Mouse (Mus musculus): ENCODE results near the gene Arhgap27.
"Not testable (repeated sequence)": the region's sequence is repeated elsewhere in the genome, so short reads cannot be mapped to it uniquely, and the experiment has no call there.

The Arhgap27 gene

DNA sequence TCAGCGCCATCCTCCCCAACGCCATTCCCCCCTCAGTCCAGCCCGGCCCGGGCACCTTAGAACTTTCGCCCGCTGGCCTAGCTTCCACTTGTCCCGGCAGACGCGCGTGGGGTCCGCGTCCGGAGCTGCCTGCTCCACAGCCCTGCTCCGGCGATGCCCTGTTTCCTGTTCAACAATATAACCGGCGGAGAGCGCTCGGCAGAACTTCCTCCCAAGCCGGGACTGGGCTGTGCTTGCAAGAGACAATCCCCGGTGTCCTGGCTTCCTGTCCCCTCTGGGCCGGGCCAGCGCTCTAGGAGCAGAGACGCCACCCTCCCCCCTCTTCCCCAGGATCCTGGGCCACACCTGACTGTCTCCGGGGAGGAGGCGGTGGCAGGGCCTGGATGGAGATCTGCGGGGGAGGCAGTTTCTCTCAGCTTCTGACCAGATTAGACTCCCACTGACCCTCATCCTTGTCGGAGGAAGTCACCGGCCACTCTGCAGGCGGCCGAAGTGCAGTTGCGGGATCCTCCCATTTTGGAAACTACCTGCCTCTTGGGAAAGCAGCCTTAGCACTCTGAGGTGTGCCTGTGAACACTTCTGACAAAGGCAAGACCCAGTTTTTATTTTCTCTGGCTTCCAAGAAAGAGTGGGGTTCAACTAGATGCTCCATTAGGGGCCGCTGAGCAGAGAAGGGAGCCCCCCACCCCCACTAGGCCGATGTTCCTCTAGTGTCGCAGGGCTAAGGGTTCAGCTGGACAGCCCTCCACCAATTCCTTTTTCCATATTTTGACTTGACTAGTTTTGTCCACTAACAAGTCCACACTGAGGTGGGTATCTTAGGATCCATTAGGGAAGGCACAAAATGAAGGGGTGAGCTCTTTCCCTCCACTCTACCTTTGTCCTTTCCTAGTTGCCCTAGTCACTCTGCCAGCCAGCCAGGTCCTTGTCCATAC is at the start of gene Arhgap27:
Arhgap27 (minus strand) TSS at position 479 of the 935 bp plus-strand sequence.
- DNase-seq, result peak; percentile 81 to 88

DNA sequence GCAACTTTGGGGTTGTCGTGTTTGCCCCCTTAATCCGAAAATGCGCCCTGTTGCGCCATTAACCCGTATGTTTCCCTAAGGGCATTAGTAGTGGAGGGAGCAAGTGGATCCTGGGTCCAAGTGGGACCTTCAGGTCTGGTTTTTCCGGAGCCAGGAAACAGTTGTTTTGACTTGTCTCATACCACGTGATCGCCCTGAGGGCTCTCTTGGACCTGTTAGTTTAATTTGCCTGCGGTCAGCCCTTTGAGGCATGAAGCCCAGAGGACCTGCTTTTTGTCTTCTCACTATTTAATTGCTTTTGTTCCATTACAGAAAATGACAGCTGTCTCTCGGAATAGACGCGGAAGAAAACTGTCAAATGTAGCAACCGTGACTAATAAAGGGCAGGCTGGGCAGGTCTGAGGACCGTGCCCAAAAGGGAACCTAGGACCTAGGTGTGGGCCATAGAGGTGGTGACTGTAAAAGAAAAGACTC is 49.5 kb upstream of the Arhgap27 start:
- no peak for DNase-seq

DNA sequence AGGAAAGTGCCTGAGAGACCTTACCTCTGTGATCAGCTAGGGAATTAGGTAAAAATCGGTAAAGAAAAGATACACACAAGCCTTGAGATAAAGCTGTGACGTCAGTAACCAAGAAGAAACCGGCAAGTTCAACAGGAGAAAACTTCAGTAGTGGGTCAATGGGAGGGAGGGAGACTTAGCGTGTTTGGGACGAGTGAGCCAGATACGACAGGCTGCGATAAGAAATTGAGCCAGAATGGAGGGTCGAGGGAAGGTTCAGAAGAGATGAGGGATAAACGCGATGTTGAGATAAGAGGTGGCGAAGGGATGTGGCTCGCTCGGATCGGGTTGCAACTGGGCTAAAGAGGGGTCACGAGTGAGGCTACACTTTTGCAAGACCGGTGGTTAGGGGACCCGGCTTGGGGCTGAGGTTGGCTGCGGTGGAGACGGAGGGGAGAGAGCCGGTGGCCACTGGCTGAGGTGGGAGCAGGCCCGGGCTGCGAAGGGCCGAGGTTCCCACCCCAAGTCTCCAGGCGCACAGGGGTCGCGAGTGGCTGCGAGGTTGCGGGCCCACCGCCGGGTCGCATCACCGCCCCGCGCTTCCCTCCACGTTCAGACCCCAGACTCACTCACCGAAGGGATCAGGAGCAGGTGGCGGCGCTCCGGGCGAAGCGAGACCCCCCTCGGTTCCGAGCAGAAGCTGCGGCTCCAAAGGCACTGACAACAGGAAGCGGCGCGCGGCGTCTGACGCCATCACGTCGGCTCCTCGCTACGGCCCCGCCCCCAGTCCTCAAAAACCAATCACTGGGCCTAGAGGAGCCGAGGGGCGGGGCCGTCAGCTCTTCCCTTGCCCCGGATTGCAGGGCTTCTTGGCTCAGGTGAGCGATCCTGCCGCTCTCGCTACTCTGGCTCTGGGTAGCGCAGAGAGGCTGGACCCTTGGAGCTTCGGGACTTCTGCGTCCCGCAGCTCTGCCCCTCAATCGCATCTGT is 48.8 kb upstream of the Arhgap27 start, which contains the start of gene Plekhm1:
Plekhm1 (minus strand) TSS at position 707 of the 969 bp plus-strand sequence.
- DNase-seq, result peak; percentile 98

DNA sequence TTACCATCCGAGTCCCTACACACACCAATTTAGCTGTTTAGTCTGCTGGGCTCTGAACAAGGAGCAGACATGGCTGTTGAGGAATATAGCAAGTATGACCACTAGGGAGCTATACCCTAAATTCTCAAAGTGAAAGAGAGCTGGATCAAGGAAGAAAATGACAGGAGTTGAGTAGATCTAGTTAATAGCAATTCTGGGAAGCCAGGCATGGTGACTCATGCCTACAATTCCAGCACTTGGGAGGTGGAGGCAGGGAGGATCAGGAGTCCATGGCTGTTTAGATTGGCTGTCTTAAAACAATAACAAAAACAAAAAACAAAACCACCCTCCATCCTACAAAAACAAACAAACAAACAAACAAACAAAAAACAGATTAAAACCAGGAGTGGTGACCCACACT is 47.8 kb upstream of the Arhgap27 start:
- no peak for DNase-seq

DNA sequence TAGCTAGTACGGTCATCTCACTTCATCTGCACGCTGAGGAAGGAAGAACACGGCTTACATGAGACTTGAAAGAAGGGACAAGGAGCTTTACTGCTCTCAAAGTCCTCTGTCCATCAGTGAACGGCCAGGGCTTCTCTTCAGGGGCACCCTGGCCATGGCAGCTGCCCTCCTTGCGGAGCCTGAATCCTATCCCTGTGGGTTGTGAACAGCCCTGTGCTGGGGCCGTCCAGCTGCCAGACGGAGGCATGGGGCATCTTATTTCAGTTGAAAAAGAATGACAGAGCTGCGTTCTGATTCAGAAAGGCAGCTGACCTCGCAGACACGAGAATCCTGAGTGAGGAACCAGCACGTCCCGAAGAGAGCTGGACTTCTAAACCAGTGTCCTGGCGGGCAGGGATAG is 45.4 kb upstream of the Arhgap27 start:
- no peak for DNase-seq

DNA sequence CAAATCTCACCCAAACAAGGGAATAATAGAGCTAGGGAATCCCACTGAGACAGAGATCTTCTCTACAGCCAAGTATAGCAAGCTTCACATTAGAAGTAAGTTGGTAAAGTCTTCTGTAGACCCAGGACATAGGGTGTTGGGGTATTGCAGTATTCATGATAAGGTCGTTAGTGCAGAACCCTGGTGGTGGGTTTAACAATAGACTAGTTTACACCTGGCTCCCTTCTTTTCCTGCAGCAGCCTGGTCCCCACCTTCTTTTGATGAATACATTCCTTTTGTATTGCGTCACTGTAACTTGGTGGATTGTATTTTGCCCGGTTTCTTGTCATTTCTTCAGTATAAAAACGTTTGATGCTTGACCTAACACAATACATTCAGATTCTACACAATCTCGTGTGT is 43.6 kb upstream of the Arhgap27 start:
- not testable (repeated sequence) for DNase-seq

DNA sequence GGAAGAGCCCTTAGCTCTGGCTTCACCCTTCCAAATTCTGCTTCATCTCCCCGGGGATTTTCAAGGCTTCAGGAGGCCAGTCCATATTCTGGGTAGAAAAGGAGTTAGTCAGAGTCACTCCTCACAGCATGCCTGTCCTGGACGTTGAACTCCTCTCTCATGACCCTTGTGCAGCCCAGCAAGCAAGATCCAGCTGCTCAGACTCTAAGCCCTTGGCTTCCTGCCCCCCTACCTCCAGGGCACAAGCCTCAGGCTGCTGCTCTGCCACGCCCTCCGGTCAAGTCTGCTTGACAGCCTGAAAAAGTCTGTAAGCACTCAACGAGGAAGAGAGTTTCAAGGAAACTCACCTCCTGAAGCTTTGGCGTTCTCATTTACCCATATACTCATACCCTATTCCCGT is 43.1 kb upstream of the Arhgap27 start:
- peak; percentile 50 to 74 for DNase-seq

DNA sequence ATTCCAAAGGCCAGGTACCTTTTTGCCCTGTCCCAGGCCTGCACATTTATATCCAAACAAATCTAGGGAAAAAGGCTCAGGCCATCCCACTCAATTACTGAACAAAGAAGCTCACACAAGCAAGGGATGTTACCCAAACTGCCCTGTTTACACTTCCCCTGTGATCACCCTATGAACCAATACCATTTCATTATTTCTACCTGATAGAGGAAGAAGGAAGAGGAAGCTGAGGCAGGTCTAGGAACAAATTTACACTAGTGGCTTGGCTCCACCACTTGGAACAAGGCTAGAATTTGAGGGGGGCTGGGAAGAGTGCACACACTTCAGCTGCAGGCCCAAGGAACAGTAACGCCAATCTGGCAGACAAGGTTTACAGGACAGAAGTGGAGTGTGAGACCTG is 42.3 kb upstream of the Arhgap27 start:
- DNase-seq, result no peak

DNA sequence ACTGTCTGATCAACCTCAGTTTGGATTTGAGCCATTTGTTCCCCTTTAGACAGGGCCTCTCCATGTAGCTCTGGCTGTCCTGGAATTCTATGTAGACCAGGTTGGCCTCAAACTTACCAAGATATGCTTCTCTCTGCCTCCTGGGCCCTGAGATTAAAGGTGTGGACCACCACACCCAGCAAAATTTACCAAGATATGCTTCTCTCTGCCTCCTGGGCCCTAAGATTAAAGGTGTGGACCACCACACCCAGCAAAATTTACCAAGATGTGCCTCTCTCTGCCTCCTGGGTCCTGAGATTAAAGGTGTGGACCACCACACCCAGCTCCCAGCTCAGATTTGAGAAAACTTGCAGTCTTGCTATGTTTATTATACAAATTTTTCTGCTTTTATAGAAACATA is 41.1 kb upstream of the Arhgap27 start:
- DNase-seq, result no peak

DNA sequence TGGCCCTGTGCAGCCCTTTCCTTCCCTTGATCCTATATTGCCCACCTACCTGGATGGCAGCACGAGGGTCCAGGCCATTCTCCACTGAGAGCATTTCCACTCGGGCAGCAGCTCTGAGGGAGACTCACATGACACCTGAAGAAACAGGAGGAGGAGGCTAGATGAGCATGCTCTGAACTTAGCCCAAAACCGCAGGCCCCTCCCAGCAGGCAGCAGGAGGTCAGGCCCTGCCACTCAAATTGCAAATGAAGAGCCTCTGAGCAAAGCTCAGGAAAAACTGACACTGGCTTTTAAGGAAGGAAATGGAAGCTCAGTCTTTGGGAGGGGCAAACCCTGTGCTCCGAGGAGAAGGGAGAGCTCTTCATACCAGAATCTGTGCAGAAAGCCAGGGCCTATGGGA is 40.3 kb upstream of the Arhgap27 start:
- DNase-seq, result no peak

DNA sequence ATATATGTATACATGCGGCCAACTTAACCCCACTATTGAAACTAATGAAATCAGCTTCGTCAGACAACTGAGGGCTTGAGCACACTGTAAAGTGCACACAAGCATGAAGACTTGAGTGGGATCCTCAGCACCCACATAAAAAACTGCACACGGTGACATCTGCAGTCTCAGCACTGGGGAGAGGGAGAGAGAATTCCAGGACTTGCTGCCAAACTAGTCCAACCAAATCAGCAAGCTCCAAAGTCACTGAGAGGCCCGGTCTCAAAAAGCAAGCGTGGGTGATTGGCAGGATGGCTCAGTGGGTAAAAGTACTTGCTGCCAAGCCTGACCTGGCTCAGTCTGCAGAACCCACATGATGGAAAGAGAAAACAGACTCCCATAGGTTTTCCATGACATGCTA is 39.2 kb upstream of the Arhgap27 start:
- no peak for DNase-seq

DNA sequence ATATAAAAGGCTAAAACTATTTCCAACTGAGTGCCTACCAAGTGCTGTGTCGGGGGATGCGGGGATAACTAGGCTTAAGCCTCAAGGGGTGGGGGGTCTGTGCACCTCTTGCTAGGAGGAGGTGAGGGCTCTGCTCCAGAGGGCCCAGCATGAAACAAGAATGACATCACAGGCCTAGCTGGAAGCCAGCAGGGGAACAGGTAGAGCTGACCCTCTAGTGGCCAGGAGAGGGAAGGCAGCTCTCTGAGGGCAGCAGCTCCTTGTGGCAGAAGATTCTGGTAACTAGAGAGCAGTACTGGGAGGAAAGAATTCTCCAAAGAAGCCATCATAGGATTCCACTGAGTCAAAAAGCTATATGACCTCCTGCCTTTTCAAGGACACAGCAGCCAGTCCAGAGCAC is 38.7 kb upstream of the Arhgap27 start:
- peak; percentile 78 to 83 for DNase-seq

DNA sequence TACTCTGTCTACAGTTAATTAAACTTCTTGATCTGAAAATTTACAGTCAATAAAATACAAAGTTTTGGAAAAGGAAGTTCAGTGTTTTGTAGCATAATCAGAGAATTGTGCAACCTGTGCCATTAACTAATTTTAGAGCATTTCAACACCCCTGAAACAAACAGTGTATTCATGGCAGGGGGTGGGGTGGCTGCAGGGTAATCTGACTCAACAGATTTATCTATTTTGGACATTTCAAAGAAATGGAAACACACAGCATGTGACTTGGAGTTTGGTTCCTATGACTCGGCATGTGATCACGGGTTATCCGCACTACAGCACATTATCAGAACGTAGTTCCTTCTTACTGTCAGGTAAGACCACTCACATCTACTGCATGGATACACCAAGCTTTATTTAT is 36.5 kb upstream of the Arhgap27 start:
- no peak for DNase-seq

DNA sequence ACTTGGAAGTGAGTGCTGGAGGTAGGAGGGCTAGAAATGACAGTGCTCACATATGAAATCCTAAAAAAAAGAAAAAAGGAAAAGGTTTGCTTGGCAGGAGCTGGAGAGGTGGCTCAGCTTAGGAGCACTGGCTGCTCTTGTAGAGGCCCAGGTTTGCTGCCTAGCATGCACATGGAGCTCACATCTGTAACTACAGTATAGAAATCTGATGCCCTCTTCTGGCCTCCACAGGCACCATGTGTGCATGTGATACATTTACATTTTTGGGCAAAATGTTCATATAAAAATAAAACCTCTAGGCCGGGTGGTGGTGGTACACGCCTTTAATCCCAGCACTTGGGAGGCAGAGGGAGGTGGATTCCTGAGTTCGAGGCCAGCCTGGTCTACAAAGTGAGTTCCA is 35.6 kb upstream of the Arhgap27 start:
- peak in 1 of 2 experiments; percentile 50 for DNase-seq

DNA sequence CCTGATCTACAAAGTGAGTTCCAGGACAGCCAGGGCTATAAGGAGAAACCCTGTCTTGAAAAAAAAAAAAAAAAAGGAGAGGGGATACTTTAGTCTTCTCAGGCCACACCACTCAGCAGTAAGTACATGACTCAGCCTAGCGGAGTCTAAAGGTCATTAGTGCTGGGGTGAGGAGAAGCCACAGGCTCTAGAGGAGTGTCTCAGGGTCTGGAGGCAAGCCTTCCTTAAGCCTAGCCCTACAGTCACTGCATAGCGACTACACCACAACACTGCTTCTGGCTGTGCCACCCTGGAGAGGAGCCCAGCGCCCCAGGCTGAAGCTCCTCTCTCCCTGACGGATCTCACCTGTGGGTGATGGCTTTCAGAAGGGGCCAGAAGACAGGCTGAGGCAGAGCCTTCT is 33.2 kb upstream of the Arhgap27 start:
- DNase-seq, result no peak

DNA sequence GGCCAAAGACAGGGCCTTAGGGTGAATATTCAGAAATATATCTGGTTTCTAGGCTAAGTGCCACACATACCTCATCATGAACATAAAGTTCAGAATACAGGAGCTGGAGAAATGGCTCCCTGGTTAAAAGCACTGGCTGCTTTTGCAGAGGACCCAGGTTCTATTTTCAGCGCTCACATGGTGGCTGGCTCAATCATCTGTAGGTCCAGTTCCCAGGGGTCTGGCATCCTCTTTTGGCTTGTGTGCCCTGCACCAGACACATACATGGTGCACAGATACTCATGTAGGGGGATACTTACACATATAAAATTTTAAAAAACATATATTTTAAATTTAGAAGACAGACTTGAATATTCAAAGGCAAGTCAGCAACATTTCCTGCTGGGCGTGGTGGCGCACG is 32.7 kb upstream of the Arhgap27 start:
- no peak for DNase-seq

DNA sequence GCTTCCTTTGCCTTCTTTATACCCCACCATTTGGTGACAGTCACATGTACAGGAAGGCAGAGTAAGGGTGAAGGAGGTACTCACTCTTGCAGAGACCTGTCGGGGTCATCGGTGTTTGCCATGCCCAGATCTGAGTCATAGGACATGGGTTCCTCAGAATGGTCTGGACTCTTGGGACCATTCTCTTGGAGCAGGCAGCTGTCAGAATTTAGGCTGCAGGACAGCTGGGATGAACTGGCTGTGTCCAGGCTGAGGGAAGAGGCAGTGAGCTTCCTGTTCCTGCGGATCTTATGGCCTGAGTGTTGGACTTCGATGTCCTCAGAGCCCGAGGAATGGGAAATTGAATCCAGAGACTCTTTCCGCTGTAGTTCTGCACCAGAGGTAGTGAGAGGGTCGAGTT is 31.1 kb upstream of the Arhgap27 start:
- no peak for DNase-seq

DNA sequence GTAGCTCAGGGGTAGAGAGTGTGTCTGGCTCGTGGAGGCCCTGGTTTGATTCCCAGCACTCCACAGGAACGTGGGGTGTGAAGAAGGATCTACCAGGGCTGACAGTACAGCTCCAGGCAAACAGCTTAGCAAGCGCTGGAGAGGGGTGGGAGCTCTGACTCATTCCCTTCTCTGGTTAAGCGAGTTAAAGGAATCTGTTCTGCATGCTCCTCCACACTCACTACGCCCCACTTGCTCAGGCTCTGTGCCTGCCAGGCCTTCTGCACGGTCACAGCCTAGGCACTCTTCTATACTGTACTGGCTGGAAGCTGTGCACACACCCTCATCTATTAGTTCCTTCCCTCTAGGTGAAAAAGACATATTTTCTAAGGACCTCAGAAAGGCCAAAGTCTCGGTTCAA is 30.5 kb upstream of the Arhgap27 start:
- no peak for DNase-seq

DNA sequence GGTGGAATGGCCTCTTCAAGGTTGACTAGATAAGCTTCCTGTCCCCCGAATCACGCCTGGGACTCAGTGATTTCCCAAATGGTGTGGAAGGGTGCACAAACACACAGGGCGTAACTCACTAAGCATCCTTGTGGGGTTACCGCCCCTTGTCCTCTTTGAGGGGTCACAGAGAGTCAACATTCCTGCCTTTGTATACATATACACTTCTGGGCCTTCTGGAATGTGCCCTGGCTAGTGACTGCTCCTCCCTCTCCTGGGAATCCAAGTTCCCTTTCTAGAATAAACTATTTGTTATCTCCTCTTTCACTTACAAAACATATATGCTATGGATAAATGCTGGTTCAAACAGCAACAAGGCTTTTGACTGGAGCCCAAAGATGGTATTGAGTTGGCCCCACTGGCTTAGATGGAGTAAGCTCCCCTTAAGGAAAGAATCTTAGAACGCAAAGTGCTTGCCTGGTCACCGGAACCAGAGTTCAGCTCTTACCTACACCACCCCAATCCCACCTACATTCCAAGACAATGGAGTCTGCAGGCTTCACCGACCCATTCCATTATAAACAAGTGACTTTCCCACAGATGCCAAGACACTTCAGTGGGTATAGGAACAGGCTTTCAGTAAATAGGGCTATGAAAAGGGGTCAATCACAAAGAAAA is 24.5 kb upstream of the Arhgap27 start:
- no peak for DNase-seq

DNA sequence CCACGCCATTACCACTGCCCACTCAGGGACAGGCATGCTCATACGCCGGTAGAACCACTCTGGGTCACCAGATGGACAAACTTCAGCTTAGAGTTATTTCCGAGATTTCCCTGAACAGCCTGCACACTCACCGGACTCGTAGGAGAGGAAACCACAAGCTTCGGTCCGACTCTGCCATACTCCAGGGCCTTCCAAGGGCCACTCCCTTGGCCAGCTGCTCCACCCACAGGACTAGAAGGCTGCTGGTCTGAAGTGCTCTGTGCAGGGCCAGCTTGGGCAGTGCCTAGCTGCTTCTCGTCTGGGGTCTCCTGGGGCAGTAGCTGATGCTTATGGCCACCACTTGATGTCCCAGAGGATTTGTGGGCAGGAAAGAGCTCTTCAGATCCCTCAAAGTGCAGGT is 23.3 kb upstream of the Arhgap27 start:
- DNase-seq, result no peak

DNA sequence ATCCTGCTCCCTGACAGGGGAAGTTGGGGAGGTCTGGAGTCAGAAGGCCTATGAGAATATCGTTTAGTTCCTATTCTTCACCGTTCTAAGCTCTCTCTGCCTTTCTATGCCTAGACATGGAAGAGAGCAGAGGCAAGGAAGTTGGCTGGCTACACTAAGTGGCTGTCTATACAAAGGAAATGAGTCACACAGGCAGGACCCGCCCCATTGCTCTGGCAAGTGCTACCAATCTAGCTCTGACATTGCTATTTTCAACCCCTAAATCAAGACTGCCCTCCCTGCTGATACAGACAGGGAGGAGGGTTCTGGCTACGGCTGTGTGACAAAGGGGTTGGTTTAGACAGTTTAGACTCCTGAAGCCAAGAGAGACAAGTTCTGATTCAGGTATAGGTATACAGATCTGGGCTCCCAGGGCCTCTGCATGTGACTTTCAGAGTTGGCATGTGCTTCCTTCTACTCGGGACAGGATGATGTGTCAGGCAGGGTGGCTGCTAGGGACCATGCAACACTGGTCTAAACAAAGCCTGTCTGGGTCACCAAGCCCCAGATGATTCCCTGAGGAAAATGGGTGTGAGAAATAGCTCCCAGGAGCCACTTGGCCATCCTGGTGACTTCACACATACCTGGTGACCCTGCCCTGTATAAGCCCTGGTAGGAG is 18.6 kb upstream of the Arhgap27 start:
- peak; percentile 55 to 70 for DNase-seq

DNA sequence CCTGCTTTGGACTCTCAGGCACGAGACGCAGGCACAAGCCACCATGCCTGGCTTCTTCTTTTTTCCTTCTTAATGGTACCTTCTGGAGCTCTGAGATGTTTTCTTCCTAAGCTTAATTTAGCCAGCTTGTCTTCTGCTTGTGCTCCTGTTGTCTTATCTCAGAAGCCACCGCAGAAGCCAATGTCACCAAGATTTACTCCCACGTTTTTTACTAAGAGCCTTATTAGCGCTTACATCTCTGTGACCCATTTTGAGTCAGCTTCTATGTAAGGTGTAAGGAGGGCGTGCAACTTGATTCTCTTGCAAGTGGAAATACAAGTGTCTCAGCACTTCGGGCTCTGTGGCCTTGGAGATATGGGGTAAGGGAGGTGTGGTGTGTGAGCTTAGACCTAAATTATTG is 18.0 kb upstream of the Arhgap27 start:
- no peak for DNase-seq
